Mouse (Mus musculus) CD8-positive naive resting alpha-beta T cell, adult 2 months (primary cell): ENCODE results near the gene Nacad.
"Not testable (repeated sequence)": the region's sequence is repeated elsewhere in the genome, so short reads cannot be mapped to it uniquely, and the experiment has no call there.

Source experiments
- DNase-seq, 2 experiments: peaks; one replicate each; pipeline ENCODE4 v3.0.0; 2022; ENCODE audit warnings: low read depth in 2 of 2, low spot score in 2 of 2

Gene Nacad

GRCm38 (mm10) chr11:6605491-6606399, at the start of gene Nacad:
Gene Nacad (minus strand): TSS chr11:6606053.
- DNase-seq, result no peak

- peak; percentile 86 to 90 for DNase-seq
Observed at GRCm38 (mm10) chr11:6654903-6655302, 49.0 kb upstream of the Nacad start.

DNA sequence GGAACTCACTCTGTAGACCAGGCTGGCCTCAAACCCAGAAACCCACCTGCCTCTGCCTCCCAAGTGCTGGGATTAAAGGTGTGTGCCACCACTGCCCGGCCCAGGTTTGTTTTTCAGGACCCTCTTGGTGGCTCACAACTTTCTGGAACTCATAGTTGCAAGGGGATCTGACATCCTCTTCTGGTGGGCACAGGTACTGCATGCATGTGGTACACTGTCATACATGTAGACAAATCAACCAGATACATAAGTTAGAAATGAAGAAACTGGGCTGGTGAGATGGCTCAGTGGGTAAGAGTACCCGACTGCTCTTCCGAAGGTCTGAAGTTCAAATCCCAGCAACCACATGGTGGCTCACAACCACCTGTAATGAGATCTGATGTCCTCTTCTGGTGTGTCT, 47.1 kb upstream of the Nacad start:
- not testable (repeated sequence) for DNase-seq

DNA sequence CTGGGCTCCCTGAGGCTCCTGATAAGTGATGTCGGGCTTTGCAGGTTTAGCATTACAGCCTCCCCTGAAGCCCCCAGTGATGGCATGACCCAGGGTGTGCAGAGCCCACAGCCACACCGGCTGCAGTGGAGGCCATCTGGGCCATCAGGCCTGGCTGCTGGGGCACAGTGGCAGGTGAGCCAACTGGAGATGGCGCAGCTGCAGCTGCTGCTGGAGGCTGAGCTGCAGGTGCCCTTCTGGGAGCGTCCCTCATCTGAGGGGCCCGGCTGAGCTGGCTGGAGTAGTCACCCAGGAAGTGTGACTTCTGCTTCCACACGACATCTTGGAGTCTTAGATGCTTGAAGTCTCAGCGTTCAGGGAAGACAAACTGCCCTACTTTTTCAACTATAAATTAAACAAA, 44.7 kb upstream of the Nacad start:
- DNase-seq, result no peak

DNA sequence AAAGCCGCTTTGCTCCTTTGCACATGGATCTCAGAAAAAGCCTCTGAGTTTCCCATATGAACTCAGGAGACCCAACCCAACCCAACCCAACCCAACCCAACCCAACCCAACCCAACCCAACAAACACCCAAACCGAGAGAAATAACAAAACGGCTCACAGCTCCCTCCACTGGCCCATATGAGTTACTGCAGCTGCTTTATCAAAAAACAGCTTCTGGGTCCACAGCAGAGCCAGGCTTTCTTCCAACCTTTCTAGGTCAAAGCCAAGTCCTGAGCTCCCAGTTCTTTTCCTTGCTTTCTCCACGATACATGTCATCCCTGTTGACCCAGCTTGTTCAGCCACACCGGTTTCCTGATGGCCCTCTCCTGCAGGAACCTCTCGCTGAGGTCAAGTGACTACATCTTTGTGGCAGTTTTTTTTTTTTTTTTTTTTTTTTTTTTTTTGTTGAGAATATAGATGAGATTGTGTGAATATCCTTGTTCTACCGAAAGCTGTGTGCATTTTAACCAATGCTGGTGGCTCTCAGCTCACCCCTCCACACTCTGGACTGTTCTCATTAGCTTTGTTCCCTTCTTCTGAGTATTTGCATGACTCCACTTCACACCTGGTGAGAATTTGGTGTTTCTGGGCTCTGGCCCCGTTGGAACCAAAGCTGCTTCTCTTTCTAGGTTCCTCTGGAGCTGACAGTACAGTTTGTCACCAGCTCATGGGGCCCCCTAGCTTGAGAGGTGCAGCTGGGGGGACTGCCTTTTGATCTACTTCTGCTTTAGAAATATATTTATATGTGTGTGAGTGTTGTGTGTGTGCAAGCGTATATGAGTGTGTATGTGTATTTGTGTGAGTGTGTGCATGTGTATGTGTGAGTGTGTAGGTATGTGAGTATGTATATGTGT, 42.2 kb upstream of the Nacad start:
- no peak for DNase-seq

- DNase-seq, result no peak
Observed at GRCm38 (mm10) chr11:6644566-6644965, 38.7 kb upstream of the Nacad start.

DNA sequence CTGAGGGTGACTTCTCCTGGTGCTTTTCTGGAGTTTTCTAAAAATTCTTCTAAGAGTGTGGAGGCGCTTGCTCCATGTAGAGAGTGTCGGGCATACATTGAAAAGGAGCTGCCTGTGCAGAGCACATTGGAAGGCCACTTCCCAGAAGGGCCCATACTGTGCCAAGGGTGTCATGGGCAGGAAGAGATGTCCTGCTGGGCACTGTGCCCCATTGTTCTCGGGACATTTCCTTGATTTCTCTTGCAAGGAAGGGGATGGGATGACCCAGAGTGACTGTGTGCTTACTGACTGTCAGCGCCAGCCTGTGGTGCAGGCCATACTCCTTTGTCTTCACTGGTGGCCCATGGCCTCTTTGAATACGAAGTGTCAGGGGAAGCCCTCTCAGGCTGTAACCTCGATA, 33.2 kb upstream of the Nacad start:
- DNase-seq, result no peak

- DNase-seq, result no peak
Observed at GRCm38 (mm10) chr11:6638537-6638936, 32.7 kb upstream of the Nacad start, which contains the start of gene Wap. Gene Wap (minus strand): TSS chr11:6638637.

- peak in 1 of 2 experiments; percentile 32 for DNase-seq
Observed at GRCm38 (mm10) chr11:6636150-6636549, 30.3 kb upstream of the Nacad start.

- DNase-seq, result peak in 1 of 2 experiments; percentile 28
Observed at GRCm38 (mm10) chr11:6629655-6630054, 23.8 kb upstream of the Nacad start.

DNA sequence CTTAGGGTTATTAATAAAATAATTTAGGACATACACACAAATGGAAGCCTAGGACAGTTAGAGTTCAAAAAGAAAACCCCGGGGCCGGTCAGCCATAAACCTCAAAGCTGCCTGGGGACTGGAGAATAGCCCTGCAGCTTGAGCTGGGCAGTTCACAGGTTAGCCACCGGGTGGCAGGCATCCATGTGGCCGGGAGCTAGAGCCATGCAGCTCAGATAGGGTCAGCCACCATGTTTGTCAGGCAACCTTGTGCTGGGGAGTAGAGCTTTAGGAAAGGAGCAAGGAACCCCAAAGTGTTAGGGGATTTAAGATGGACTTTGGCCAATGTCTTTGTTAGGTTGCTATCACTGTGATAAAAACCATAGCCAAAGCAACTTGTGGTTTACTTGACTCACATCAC, 22.7 kb upstream of the Nacad start:
- DNase-seq, result peak; percentile 42 to 43

GRCm38 (mm10) chr11:6627731-6628130, 21.9 kb upstream of the Nacad start:
- peak; percentile 21 to 53 for DNase-seq

DNA sequence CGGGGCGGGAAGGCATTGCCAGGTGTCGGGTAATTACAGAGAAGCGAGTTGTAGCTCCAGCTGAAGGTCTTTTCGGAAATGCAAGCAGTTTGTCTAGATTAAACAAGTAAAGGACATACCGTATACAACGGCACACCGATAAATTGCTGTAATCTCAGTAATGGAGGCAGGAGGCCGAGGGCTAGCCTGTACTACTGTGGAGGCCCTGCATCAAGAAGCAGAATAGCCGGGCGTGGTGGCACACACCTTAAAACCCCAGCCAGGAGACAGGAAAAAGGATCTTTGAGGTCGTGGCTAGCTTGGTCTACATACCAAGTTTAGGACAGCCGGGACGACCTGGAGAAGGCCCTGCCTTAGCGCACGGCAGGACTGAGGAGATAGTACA, 20.5 kb upstream of the Nacad start:
- DNase-seq, result no peak

- peak; percentile 76 to 85 for DNase-seq
Observed at GRCm38 (mm10) chr11:6625478-6626387, 19.9 kb upstream of the Nacad start, which contains the start of gene Tbrg4. Gene Tbrg4 (minus strand): TSS chr11:6626067.

- no peak for DNase-seq
Observed at GRCm38 (mm10) chr11:6624619-6625382, 18.9 kb upstream of the Nacad start.

DNA sequence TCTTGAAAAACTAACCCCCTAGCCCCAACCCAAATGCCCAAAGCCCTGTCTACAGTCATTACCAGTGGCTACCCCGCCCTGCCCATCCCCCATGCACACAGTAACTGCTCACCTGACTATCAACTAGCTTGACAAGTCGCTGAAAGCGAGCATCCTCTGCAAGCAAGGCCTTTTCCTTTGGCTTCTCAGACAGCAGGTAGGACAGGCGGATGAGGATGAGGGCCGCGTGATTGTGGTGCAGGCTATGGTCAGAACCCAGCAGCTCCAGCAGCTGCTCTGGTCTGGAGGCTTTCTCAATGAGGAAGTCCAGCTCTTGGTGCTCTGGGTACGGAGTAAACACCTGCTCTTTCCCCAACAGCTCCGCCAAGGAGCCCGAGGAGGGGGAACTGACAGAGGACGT, 17.9 kb upstream of the Nacad start:
- DNase-seq, result no peak

- DNase-seq, result no peak
Observed at GRCm38 (mm10) chr11:6615250-6616205, 9.7 kb upstream of the Nacad start.

GRCm38 (mm10) chr11:6605021-6605481, 802 bp downstream of the Nacad start:
- no peak for DNase-seq

GRCm38 (mm10) chr11:6604604-6604936, 1.3 kb downstream of the Nacad start:
- DNase-seq, result no peak
